23 mouse cellular contexts compared by ENCODE assay signal in the genomic region with DNA sequence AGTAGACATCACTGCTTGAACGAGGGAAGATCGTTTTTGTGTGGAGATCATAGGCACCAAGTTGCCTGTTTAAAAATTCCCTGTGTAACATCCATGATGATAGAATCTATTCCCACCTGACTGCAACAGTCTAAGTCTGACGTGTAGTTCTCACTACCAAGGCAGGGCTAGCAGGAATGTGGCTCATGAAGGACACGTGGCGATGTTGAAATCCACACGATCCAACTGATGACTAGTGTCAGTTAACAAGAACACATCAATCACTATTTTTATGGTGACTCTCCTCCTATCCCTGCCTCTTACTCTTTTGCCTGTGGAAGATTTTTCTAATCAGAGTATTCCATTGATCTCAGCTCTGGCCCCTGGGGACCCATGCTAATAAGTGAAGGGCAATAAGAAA. TPM values are rescaled to one million over a fixed set of nuclear protein-coding genes. Genes with fewer than 3 reads are reported as not detected.
DNase-seq lines count a peak whose midpoint lies in the region; ATAC-seq and TF ChIP-seq lines count a peak whose summit lies in the region.
"Had no signal": no experiment of that assay in that cellular context is flagged by ENCODE, and none has a peak within 500 bp of the region (broad histone marks: within the 10 kb centered on the region; RNA-seq: fewer than 3 reads in every experiment).

No protein-coding gene starts in this region.

- H3K4me2 ChIP-seq in kidney, postnatal 0 days (ENCODE audit: low read length), result no peak overlapping the region
- no peak overlapping the region for H3K4me2 ChIP-seq in liver, embryonic 12.5 days
- H3K4me2 ChIP-seq: embryonic facial prominence, embryonic 13.5 days; embryonic facial prominence, embryonic 15.5 days; forebrain, embryonic 12.5 days had no signal

- intact Hi-C loops in gastrocnemius, adult 2 months (cut with DNase I), result loop anchor here (1.0 to 5.0 kb wide), 3 partner anchors 42 to 712 kb away; a partner anchor contains a TSS
- intact Hi-C loops in gastrocnemius, postnatal 36 days (cut with DNase I), result loop anchor here (5.0 to 10.0 kb wide), 3 partner anchors 42 to 714 kb away; a partner anchor contains a TSS

- H3K27ac ChIP-seq in gastrocnemius, adult 2 months, result peak overlapping the region; percentile 93
- H3K27ac ChIP-seq in kidney, postnatal 0 days, result no peak overlapping the region
- H3K27ac ChIP-seq in liver, embryonic 12.5 days, result no peak overlapping the region
- H3K27ac ChIP-seq: embryonic facial prominence, embryonic 13.5 days; embryonic facial prominence, embryonic 15.5 days; forebrain, embryonic 10.5 days; forebrain, embryonic 12.5 days had no signal

- H3K9ac ChIP-seq in kidney, postnatal 0 days (ENCODE audit: low read depth, low read length), result no peak overlapping the region
- H3K9ac ChIP-seq in liver, embryonic 12.5 days, result no peak overlapping the region
- H3K9ac ChIP-seq: embryonic facial prominence, embryonic 13.5 days; embryonic facial prominence, embryonic 15.5 days; forebrain, embryonic 12.5 days had no signal

- H3K4me1 ChIP-seq in kidney, postnatal 0 days (replicated peaks; ENCODE audit: insufficient read depth, low read length), result peaks cover 8% of the 10 kb centered on the region; the same call in 1 of the 2 replicates
- H3K4me1 ChIP-seq in liver, embryonic 12.5 days, result 0 out of 2 replicates have a peak, but pooled peaks cover 5% of the 10 kb centered on the region
- H3K4me1 ChIP-seq: embryonic facial prominence, embryonic 15.5 days; forebrain, embryonic 12.5 days had no signal

- no peaks in the 10 kb centered on the region for H3K9me3 ChIP-seq in kidney, postnatal 0 days (replicated peaks; ENCODE audit: low read length)
- H3K9me3 ChIP-seq in liver, embryonic 12.5 days (replicated peaks), result no peaks in the 10 kb centered on the region
- H3K9me3 ChIP-seq: embryonic facial prominence, embryonic 13.5 days; embryonic facial prominence, embryonic 15.5 days; forebrain, embryonic 12.5 days had no signal

- 0 out of 2 replicates have a peak, but pooled peaks cover 3% of the 10 kb centered on the region for H3K27me3 ChIP-seq in kidney, postnatal 0 days (ENCODE audit: insufficient read depth, low read length)
- H3K27me3 ChIP-seq in liver, embryonic 12.5 days (replicated peaks), result no peaks in the 10 kb centered on the region
- H3K27me3 ChIP-seq: embryonic facial prominence, embryonic 13.5 days; embryonic facial prominence, embryonic 15.5 days; forebrain, embryonic 12.5 days had no signal

- peak; percentile 52 for DNase-seq in adrenal gland, adult 8-10 months
- no peak for DNase-seq in adrenal gland, postnatal 14 days
- peak; percentile 73 for DNase-seq in gastrocnemius, adult 2 months
- no peak for DNase-seq in gastrocnemius, postnatal 36 days
- peak; percentile 34 for DNase-seq in kidney, postnatal 0 days (ENCODE audit: low spot score)
- DNase-seq in kidney, adult 11 months, result no peak
- DNase-seq: adrenal gland, postnatal 25 days; cerebellum, adult 11 months; cerebellum, adult 18-20 months; cerebellum, adult 8-10 months; cerebellum, adult 9-11 months; cerebellum, postnatal 14 days; cerebellum, postnatal 36 days; embryo, embryonic 11 days had no signal

- WGBS in kidney, postnatal 0 days, result 35% methylated on average over 6 of the region's 6 CpGs
- WGBS in liver, embryonic 12.5 days (ENCODE audit: insufficient replicate concordance), result 65% methylated on average over 6 of the region's 6 CpGs

- no peak for ATAC-seq in kidney, postnatal 0 days (replicated peaks; ENCODE audit: low FRiP score, low read depth)
- no peak for ATAC-seq in liver, embryonic 12.5 days
- ATAC-seq: forebrain, embryonic 14.5 days; forebrain, embryonic 16.5 days had no signal

- TF ChIP-seq CTCF in gastrocnemius, adult 2 months (IDR thresholded peaks at IDR 0.05), result no peak
- TF ChIP-seq CTCF in kidney, postnatal 0 days (IDR thresholded peaks at IDR 0.05; ENCODE audit: low read depth), result no peak

- no peak overlapping the region for H3K4me3 ChIP-seq in gastrocnemius, adult 2 months
- H3K4me3 ChIP-seq in kidney, postnatal 0 days (replicated peaks; ENCODE audit: low read depth, low read length), result no peak overlapping the region
- no peak overlapping the region for H3K4me3 ChIP-seq in liver, embryonic 12.5 days
- H3K4me3 ChIP-seq: embryonic facial prominence, embryonic 13.5 days; embryonic facial prominence, embryonic 15.5 days; erythroblast, embryonic 14.5 days; forebrain, embryonic 10.5 days; forebrain, embryonic 12.5 days had no signal

- no peaks in the 10 kb centered on the region for H3K36me3 ChIP-seq in kidney, postnatal 0 days (ENCODE audit: insufficient read depth, low read length)
- no peaks in the 10 kb centered on the region for H3K36me3 ChIP-seq in liver, embryonic 12.5 days
- H3K36me3 ChIP-seq: embryonic facial prominence, embryonic 13.5 days; embryonic facial prominence, embryonic 15.5 days; forebrain, embryonic 10.5 days; forebrain, embryonic 12.5 days had no signal

RNA-seq across cellular contexts. Expression of a gene that starts 43.0 kb away (rescaled TPM):
- 10 to 100 TPM; 54.0 to 80.8 (median 65.0) TPM for total RNA-seq in adrenal gland, adult 8-10 months (2022)
- 56.7 and 61.6 TPM in 2 replicates for total RNA-seq in adrenal gland, postnatal 14 days (2021)
- total RNA-seq in gastrocnemius, adult 2 months (2021), result 10 to 100 TPM; 17.7 to 18.0 TPM
- 10 to 100 TPM; 16.6 to 18.6 TPM for total RNA-seq in gastrocnemius, postnatal 36 days (2021)
- polyA plus RNA-seq in kidney, postnatal 0 days (2015; fragmentation: Nextera tagmentation; extraction: Ambion mirVana), result 32.9 and 39.5 TPM in 2 replicates
- 9.5 and 10.6 TPM in 2 replicates for polyA plus RNA-seq in liver, embryonic 12.5 days (2016; fragmentation: Nextera tagmentation; extraction: Ambion mirVana)
- total RNA-seq: MEL had no signal
- polyA plus RNA-seq: erythroblast, embryonic 14.5 days had no signal

Comparison
In these comparisons a context has a peak if more than half of its experiments do, and no peak if none do; other contexts are left out.
1. DNase-seq: peak in adrenal gland, adult 8-10 months (single experiment), gastrocnemius, adult 2 months (single experiment) and kidney, postnatal 0 days (single experiment); none in adrenal gland, postnatal 14 days (single experiment), gastrocnemius, postnatal 36 days (0 of 2) and kidney, adult 11 months (single experiment).